Mouse (Mus musculus) heart, adult 2 months (tissue): ENCODE data around the gene Fundc1. TPM values are rescaled to one million over a fixed set of nuclear protein-coding genes. Genes with fewer than 3 reads are reported as not detected.

Experiments
- DNase-seq, 2 experiments: peaks; one replicate each; pipeline ENCODE4 v3.0.0; 2021
- H3K27ac ChIP-seq: fragments of 200-600 bp; 2 replicates; pipeline ENCODE4 v1.8.1; 2022
- H3K27me3 ChIP-seq: fragments of 200-500 bp; 2 replicates; pipeline ENCODE4 v1.6.1; 2012; ENCODE audit warnings: mild to moderate bottlenecking, low read length, inconsistent platforms, mixed read lengths; ENCODE audit not compliant: control insufficient read depth, insufficient read depth
- H3K36me3 ChIP-seq: fragments of 200-500 bp; 2 replicates; pipeline ENCODE4 v1.6.1; 2012; ENCODE audit warnings: low read length, inconsistent platforms; ENCODE audit not compliant: control insufficient read depth, insufficient read depth
- H3K4me1 ChIP-seq: fragments of 200-500 bp; 2 replicates; pipeline ENCODE4 v1.6.1; 2011; ENCODE audit warnings: low read length; ENCODE audit not compliant: control insufficient read depth, insufficient read depth
- H3K4me3 ChIP-seq: fragments of 200-600 bp; 2 replicates; pipeline ENCODE4 v1.8.1; 2022
- H3K79me2 ChIP-seq: fragments of 200-500 bp; replicated peaks from 2 replicates; pipeline ENCODE4 v1.6.1; 2012; ENCODE audit warnings: mild to moderate bottlenecking, inconsistent platforms, low read length, moderate library complexity, mixed read lengths; ENCODE audit not compliant: control insufficient read depth, insufficient read depth
- H3K9ac ChIP-seq: fragments of 200-500 bp; 2 replicates; pipeline ENCODE4 v1.6.1; 2012; ENCODE audit warnings: low read depth, mild to moderate bottlenecking, control low read depth, inconsistent platforms, low read length, mixed read lengths
- CTCF ChIP-seq: fragments of 200-600 bp; IDR thresholded peaks from 2 replicates; pipeline ENCODE4 v1.8.1; 2022; ENCODE audit warnings: antibody characterized with exemption, mild to moderate bottlenecking, moderate library complexity
- EP300 ChIP-seq: fragments of 200-500 bp; IDR thresholded peaks from 2 replicates; pipeline ENCODE4 v1.6.1; 2011; ENCODE audit warnings: low read depth, low read length, control low read depth; ENCODE audit not compliant: insufficient read depth
- POLR2A ChIP-seq: fragments of 200-500 bp; IDR thresholded peaks from 2 replicates; pipeline ENCODE4 v1.6.1; 2011; ENCODE audit warnings: mild to moderate bottlenecking, low read depth, low read length, control low read depth; ENCODE audit not compliant: insufficient read depth
- WGBS: fragments of 180-500 bp; shearing (Covaris S2); methylation state at CpG from one replicate; pipeline ENCODE4 v1.1.7; 2018; 5-methylcytosine and 5-hydroxymethylcytosine counted together
- intact Hi-C: fragments of 180-260 bp; cut with DNase I; formaldehyde crosslinking; loops from one replicate; pipeline ENCODE4 v1.15.1; 2025
- polyA plus RNA-seq: library from polyadenylated mRNA; depleted of rRNA; stranded (reverse); fragments of >200 nt; gene quantifications from 2 replicates; pipeline ENCODE4 v1.2.3, GENCODE M21; 2012
- total RNA-seq, 2 experiments: library from RNA; stranded (reverse); gene quantifications; 2 replicates each; pipeline ENCODE4 v1.2.3; 2021

Fundc1 gene
- total and polyA plus RNA-seq, 3 experiments = 12.7 to 29.4 (median 26.2) TPM

DNA sequence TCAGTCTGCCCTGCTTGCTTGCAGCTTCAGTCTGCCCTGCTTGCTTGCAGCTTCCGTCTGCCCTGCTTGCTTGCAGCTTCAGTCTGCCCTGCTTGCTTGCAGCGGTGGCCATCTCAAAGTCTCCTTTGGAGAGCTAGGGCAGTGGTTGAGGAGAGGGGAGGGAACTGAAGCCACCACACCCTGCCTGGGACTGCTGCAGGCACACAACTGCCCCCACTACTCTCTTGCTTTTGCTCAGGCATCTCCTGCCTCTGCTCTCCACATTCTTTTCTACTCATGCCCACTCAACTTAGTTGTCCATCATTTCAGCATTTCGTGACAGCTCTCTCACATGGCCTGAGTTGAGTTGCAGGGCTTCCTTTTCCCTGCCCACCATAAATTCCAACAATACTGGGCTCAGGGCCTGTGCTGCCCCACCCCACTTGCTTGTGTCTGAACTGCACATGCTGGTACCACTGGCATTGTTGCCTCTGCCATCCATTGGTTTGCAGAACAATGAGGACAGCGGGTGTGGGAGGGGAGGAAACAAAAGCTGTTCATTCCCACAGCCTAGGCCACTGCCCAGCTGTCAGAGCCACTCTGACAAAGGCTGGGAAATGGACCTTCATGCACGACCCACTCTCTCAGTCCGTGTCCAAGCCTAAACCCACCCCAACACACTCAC, 24.9 kb downstream of the Fundc1 start:
- no peak overlapping the region for H3K9ac ChIP-seq
- H3K27ac ChIP-seq = no peak overlapping the region
- peak in 1 of 2 experiments; percentile 4 for DNase-seq
- WGBS = 26% methylated on average over 6 of the region's 6 CpGs
- intact Hi-C loops = no loop called here
- no peak overlapping the region for H3K4me3 ChIP-seq
- H3K36me3 ChIP-seq = no peaks in the 10 kb centered on the region; the same call in 1 of the 2 replicates
- peaks cover 4% of the 10 kb centered on the region; the same call in 1 of the 2 replicates for H3K4me1 ChIP-seq
- TF ChIP-seq CTCF (no peak), POLR2A (no peak), EP300 (no peak)
- no peaks in the 10 kb centered on the region for H3K79me2 ChIP-seq
- no peaks in the 10 kb centered on the region for H3K27me3 ChIP-seq

DNA sequence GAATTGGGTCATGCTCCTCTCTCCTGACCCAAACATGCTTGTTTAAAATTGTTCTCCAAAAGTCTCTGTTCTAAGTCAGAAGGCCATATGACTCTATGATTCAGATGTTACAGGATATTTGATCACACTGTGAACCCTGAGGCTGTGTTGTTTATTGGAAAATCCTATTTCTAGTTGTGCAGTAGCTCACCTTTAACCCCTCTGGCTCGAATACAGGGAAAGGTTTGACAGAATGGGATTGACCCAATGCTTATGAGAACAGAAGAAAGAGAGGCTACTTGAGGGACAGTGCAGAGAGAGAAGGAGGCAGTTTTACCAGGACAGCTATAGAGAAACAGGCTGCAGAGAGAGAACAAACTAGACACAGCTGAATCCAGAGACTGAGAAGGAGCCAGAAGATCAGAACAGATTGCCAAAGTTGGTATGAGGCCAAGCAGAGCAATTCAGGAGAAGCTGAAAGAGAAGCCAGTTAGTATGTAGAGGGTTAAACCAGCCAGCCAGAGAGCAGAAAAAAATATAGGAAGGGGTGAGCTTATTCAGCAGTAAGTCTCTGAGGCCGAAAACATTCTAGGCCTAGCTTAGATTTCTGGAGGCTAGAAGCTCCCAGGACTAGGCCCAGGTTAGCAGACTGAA, 27.1 kb downstream of the Fundc1 start:
- Histone ChIP-seq H3K9ac (no peak overlapping the region), H3K36me3 (no peaks in the 10 kb centered on the region; the same call in 1 of the 2 replicates), H3K4me3 (no peak overlapping the region), H3K27me3 (no peaks in the 10 kb centered on the region), H3K79me2 (no peaks in the 10 kb centered on the region), H3K27ac (no peak overlapping the region), H3K4me1 (peaks cover 4% of the 10 kb centered on the region; the same call in 1 of the 2 replicates)
- peak in 1 of 2 experiments; percentile 3 for DNase-seq
- intact Hi-C loops = no loop called here
- TF ChIP-seq CTCF (no peak), EP300 (no peak), POLR2A (no peak)
- 52% methylated on average over 2 of the region's 2 CpGs for WGBS

- H3K79me2 ChIP-seq = no peaks in the 10 kb centered on the region
- TF ChIP-seq CTCF (no peak), EP300 (no peak), POLR2A (no peak)
- no peaks in the 10 kb centered on the region for H3K36me3 ChIP-seq
- H3K9ac ChIP-seq = no peak overlapping the region
- no peaks in the 10 kb centered on the region for H3K27me3 ChIP-seq
- intact Hi-C loops = no loop called here
- WGBS = 77% methylated on average over 4 of the region's 4 CpGs
- no peak overlapping the region for H3K27ac ChIP-seq
- DNase-seq = no peak
- no peak overlapping the region for H3K4me3 ChIP-seq
- no peaks in the 10 kb centered on the region for H3K4me1 ChIP-seq
Observed at GRCm38 (mm10) chrX:17537701-17538100, 34.4 kb downstream of the Fundc1 start.

DNA sequence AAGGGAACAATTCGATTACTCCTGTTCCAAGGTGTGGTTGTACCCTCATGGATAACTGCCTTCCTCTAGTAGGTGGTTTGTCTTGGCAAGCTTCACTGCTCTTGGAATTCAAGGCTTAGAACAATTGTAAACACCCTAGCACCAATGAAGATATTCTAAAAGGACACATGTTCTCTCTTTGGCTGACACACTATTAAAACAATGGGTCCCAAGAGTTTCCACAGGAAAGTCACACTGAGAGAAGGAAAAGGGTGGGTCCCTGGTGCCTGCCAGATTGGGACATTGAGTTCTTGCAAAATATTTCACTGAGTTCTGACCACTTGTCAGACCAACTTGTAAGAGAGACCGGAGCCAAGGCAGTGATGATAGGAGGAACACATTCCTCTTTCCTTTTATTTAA, 45.1 kb downstream of the Fundc1 start:
- Histone ChIP-seq H3K4me3 (no peak overlapping the region), H3K9ac (no peak overlapping the region), H3K36me3 (0 out of 2 replicates have a peak, but pooled peaks cover 2% of the 10 kb centered on the region), H3K27ac (peak overlapping the region; percentile 63), H3K4me1 (peaks cover 4% of the 10 kb centered on the region), H3K27me3 (no peaks in the 10 kb centered on the region), H3K79me2 (no peaks in the 10 kb centered on the region)
- TF ChIP-seq POLR2A (no peak), EP300 (peak; percentile 87)
- WGBS = 50% methylated on average over 2 of the region's 2 CpGs
- intact Hi-C loops = loop anchor here (10.0 kb wide), 2 partner anchors 48 to 638 kb away; partner anchors contain the start of genes Fundc1 and Kdm6a
- peak in 1 of 2 experiments; percentile 40 for DNase-seq

DNA sequence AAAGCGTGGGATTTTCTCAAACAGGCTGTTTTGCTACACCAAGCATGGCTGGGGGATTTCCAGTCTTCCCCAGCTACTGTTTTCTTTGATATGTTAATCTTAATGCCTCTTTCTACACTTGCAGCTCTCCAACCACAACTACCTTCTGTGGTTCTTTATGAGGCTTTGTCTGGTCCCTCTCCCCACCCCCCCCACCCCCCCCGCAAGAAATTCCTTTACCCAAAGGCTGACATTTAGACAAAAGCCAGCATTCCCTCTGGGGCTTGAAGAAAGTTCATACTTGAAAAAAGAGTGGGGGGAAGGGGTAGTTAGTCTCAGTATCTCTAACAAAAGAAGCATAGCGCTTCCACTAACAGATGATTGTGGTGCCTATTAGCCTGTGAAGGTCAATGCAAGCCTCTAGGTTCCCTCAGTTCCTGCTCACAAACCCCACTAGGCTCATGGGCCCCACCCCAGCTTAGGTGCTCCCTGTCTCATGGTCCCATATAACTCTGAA, 50.9 kb downstream of the Fundc1 start:
- TF ChIP-seq CTCF = no peak
- no peak for TF ChIP-seq EP300
- no peak for TF ChIP-seq POLR2A
- H3K27me3 ChIP-seq = no peaks in the 10 kb centered on the region
- H3K4me3 ChIP-seq = no peak overlapping the region
- DNase-seq = no peak
- no peaks in the 10 kb centered on the region; the same call in 1 of the 2 replicates for H3K36me3 ChIP-seq
- H3K9ac ChIP-seq = no peak overlapping the region
- peaks cover 5% of the 10 kb centered on the region for H3K4me1 ChIP-seq
- H3K27ac ChIP-seq = no peak overlapping the region
- intact Hi-C loops = loop anchor here (10.0 kb wide), 2 partner anchors 54 to 644 kb away; partner anchors contain the start of genes Fundc1 and Kdm6a
- no peaks in the 10 kb centered on the region for H3K79me2 ChIP-seq
- WGBS = 33% methylated on average over 3 of the region's 3 CpGs

GRCm38 (mm10) chrX:17520086-17520485, 52.0 kb downstream of the Fundc1 start:
- DNase-seq = peak; percentile 30 to 65
- Histone ChIP-seq H3K36me3 (no peaks in the 10 kb centered on the region; the same call in 1 of the 2 replicates), H3K27ac (no peak overlapping the region), H3K79me2 (no peaks in the 10 kb centered on the region), H3K4me1 (peaks cover 1% of the 10 kb centered on the region), H3K4me3 (no peak overlapping the region), H3K9ac (no peak overlapping the region), H3K27me3 (no peaks in the 10 kb centered on the region)
- TF ChIP-seq EP300 = peak; percentile 76; the same call in 1 of the 2 replicates
- TF ChIP-seq POLR2A = no peak
- intact Hi-C loops = loop anchor here (10.0 kb wide), 2 partner anchors 55 to 645 kb away; partner anchors contain the start of genes Fundc1 and Kdm6a
